Mouse (Mus musculus): ENCODE measurements around the gene Uchl4. TPM values are rescaled to one million over a fixed set of nuclear protein-coding genes. Genes with fewer than 3 reads are reported as not detected.
A peak's percentile ranks its signal among the peaks of the same experiment; 100 is the strongest.
"Not testable (repeated sequence)": the region's sequence is repeated elsewhere in the genome, so short reads cannot be mapped to it uniquely, and the experiment has no call there.

Gene Uchl4
- 1 to 10 TPM; 1.9 to 2.9 (median 2.5) TPM for total RNA-seq (2022)

GRCm38 (mm10) chr9:64234768-64235435 is at the start of gene Uchl4:
Gene Uchl4, plus strand, starts transcription at chr9:64235201.
- DNase-seq (ENCODE audit: low spot score in 2 of 2) = no peak

DNA sequence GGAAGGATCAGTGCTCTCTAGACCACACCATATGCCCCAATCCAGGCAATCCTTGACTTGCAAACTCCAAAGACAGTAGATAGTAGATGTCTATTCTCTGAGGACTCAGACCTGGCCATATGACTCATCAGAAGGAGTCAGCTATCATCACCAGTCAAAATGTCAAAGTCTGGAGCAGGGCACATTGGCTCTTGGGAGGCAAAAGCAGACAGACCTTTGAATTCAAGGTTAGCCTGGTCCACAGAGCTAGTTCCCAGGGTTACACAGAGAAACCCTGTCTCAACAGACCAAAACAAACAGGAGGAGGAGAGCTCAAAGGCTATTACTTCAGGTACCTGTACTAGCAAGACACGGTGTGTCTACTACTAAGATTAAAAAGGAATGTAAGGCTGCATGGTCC is 41.1 kb upstream of the Uchl4 start:
- no peak for DNase-seq (ENCODE audit: low spot score in 2 of 2)

- DNase-seq (ENCODE audit: low spot score in 2 of 2) = peak; percentile 59 to 80
Measured at GRCm38 (mm10) chr9:64195554-64195953, 39.4 kb upstream of the Uchl4 start.

GRCm38 (mm10) chr9:64197524-64197923 is 37.5 kb upstream of the Uchl4 start:
- DNase-seq (ENCODE audit: low spot score in 2 of 2) = no peak

GRCm38 (mm10) chr9:64198068-64198762 is 36.8 kb upstream of the Uchl4 start:
- no peak for DNase-seq (ENCODE audit: low spot score in 2 of 2)

- not testable (repeated sequence) for DNase-seq (ENCODE audit: low spot score in 2 of 2)
Measured at GRCm38 (mm10) chr9:64198763-64199418, 36.1 kb upstream of the Uchl4 start.

DNA sequence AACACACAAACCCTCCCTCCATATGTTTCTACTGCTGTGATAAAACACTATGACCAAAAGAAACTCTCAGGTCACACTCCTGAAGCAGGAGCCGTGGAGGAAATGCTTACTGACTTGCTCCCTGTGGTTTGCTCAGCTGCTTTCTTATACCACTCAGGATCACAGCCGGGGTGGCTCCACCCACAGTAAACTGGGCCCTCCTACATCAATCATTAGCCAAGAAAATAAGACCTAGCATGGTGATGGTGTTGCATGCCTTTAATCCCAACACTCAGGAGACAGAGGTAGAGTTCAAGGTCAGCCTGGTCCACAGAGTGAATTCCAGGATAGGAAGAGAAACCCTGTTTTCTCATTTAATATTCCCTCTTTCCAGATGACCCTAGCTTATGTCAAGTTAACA is 35.1 kb upstream of the Uchl4 start:
- DNase-seq (ENCODE audit: low spot score in 2 of 2) = no peak

DNA sequence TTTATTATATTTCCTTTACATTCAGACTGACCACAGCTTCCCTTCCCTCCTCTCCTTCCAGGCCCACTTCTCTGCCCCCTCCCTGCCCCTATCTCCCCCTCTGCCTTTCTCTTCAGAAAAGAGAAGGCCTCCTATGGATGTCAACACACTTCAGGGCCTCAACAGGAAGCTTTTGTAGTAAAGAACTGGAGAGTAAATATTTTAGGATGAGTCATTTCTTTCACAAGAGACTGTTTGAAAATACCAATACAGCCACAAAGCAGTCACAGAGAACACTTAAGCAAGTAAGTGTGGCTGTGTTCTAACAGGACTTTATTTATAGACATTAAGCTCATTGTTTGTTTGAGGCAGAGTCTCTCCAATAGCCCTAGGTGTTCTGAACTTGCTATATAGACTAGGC is 32.7 kb upstream of the Uchl4 start:
- DNase-seq (ENCODE audit: low spot score in 2 of 2) = no peak

DNA sequence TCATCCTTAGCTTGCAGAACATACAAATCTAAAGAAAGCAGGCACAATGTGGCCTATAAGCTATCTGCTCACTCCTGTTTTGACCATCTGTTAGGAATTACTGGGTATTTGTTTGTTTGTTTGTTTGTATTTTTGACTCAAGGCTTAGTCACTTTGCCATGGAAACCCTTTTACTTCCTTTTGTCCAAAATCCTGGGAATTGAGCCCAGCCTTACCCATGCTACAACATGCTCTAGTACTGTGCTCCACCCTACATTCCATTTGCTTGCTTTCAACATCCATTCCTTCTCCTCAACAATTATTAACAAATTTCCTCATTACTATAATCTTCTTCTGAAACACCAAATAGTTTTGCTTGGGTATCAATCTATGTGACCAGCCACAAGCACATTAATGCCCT is 32.1 kb upstream of the Uchl4 start:
- no peak for DNase-seq (ENCODE audit: low spot score in 2 of 2)

GRCm38 (mm10) chr9:64207509-64208084 is 27.4 kb upstream of the Uchl4 start:
- no peak for DNase-seq (ENCODE audit: low spot score in 2 of 2)

DNA sequence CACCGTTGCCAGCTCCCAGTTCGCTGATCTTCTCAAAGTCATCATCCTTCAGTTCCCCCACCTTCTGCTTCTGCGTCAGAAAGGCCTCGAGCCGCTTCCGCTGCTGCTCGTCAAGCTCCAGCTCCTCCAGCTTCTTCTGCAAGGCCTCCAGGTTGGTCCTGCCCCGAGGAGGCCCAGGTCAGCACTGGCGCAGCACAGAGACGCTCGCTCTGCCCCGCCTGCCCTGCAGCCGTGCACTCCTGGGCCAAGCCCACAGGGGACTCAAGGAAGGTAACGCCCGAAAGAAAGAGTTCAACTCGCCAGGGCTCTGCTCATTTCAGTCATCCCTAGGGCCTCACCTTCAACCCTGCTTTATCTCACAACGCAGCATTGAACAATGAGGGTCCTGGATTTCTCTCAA is 20.5 kb upstream of the Uchl4 start:
- DNase-seq (ENCODE audit: low spot score in 2 of 2) = no peak

DNA sequence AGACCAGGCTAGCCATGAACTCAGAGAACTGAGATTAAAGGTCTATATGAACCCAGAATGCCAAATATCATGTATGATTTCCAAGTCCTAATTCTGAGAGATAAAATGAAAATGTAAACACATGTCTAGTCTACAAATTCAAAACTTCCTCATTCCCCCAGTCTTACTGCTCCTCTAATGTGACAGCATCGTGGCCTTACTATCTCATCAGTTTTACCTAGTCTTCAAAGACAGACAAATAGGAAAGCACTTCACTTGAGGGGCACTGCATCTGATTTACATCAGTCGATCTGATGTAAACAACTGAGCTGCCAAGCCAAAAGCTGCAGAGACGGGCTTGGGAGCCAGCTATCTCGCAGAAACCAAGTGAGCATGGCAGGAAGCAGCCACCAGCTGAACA is 18.9 kb upstream of the Uchl4 start:
- no peak for DNase-seq (ENCODE audit: low spot score in 2 of 2)

GRCm38 (mm10) chr9:64216641-64217040 is 18.4 kb upstream of the Uchl4 start:
- no peak for DNase-seq (ENCODE audit: low spot score in 2 of 2)

DNA sequence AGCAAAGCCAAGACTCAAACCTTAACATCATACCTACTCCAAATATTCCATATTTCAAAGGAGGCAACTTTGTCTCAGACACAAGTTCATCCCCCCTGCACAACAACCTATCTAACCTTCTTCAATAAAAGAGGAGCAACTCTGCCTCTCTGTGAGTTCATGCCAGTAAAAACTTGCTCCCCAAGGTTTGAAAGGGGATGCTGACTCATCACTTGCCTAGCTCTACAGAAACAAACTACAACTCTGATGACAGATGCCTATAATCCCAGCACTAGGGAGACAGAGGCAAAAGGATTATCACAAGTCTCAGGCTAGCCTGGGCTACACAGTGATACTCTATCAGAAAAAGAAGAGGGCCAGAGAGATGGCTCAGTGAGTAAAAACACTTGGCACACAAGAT is 17.1 kb upstream of the Uchl4 start:
- DNase-seq (ENCODE audit: low spot score in 2 of 2) = no peak

DNA sequence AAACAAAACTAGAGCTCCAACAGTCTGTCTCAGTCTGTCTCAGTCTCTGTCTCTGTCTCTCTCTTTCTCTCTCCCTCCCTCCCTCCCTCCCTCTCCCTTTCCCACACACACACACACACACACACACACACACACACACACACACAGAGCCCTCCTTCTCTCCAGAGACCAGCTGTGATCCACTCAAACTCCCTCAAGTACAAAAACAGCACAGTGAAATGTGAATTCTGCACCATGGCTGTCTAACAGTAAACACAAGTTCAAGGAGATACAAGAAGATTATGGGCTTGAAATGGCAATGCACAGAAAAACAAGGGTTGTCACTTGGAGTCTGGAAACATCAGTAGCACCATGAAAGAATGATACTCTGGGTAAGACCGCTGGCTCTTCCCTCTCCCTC is 15.7 kb upstream of the Uchl4 start:
- no peak for DNase-seq (ENCODE audit: low spot score in 2 of 2)

DNA sequence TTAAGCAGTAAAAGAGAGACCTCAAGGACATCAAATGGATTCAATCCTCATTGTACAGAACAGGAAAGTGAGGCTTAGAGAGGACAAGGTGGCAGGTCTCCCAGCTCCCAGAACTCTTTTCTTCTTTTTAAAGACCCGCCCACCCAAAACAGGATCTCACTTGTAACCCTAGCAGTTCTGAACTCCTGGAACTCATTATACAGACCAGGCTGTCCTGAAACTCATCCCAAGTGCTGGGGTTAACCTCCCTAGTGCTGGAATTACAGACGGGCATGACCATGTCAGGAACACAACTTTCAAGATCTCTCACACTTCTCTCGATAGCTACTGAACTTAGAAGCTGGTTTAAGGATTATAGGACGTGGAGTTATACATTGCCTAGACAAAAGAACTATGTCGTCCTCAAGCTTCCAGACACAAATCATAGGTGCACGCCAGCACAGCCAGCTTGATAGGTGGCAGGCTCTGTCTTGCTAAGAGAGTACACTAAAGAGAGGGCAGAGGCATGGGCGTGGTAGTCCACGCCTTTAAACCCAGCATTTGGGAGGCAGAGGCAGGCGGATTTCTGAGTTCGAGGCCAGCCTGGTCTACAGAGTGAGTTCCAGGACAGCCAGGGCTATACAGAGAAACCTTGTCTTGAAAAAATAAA is 15.1 kb upstream of the Uchl4 start:
- no peak for DNase-seq (ENCODE audit: low spot score in 2 of 2)

DNA sequence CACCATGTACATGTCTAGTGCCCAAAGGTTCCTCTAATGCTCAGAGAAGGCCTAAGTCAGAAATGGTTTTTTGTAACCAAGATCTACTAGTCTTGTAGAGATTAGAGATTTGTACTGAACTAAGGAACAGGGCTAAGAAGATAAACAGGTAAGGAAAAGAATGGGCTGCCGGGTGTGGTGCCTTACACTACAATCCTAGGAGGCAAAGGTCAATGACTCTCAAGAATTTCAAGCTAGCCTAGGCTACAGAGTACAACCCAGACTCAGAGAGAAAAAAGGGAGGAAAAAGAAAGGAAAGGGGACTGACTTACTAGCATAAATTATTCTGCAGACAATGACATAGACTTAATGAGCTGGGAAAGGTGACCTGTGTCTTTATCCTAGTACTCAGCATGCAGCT is 14.4 kb upstream of the Uchl4 start:
- DNase-seq (ENCODE audit: low spot score in 2 of 2) = no peak

DNA sequence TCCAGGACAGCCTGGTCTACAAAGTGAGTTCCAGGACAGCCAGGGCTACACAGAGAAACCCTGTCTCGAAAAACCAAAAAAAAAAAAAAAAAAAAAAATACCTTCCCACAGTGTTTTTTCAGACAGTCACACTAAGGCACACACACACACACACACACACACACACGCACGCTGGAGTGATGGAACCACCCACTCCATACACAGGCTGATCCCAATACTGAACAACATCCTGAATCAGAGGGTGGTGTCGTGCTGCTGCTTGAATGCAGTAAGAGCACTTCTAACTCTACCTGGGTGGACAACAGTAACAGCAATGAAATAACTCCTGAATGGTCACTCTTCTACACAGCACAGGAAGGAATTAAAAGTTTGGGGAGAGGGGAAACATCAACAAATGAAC is 13.5 kb upstream of the Uchl4 start:
- peak in 1 of 2 experiments; percentile 59 for DNase-seq (ENCODE audit: low spot score in 2 of 2)

DNA sequence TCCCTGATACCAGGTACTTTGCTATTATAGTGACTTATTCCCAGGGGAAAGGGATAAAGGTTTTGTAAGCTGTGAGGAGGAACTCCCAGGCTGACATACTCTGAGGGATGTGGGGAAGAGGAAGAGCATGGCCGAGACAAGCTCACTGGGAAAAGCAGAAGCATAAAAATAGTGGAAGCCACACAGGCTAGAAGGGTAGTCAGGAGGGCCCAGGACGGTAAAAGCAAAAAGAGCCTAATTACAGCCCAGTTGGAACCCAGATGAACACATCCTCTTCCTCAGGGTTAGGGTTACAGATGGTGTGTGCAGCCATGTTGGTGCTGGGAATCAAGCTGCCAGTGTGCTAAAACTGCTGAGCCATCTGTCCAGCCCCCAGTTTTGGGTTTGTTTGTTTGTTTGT is 12.9 kb upstream of the Uchl4 start:
- no peak for DNase-seq (ENCODE audit: low spot score in 2 of 2)

DNA sequence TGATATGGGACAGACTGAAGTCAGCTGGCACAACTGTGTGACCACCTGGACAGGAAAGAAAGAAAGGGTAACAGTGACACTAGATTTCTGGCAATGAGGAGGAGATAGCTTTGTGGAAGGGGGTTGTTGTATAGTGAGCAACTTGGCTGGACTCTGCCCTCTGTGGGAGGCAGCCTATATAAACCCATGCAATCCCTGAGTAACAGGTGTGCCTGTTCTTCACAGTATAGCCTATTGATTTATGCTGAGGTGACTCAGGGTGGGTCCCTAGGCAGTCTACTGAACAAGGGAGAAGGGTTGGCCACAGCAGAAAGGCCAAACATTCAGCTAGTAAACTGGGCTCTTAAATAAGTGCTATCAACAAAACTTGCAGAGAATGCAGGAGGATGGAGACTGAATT is 9.2 kb upstream of the Uchl4 start:
- no peak for DNase-seq (ENCODE audit: low spot score in 2 of 2)

DNA sequence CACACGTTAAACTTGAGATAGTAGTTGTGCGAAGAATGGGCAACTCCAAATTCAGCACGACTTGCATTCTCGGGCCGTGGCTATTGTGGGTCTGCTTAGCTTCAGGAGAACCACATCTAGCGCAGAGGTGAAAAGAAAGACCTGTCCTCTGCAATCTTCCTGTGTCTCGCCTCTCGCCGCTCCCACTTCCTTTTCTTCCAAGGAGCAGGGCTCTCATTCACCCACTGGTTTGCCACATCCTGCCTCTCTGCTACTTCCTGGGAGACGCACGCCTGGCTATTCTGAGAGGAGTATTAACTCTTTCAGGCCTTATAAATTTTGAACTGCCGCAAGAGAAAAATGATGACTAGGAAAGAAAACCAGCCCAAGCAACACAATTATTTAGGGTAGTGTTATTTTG is 7.3 kb upstream of the Uchl4 start:
- DNase-seq (ENCODE audit: low spot score in 2 of 2) = no peak

GRCm38 (mm10) chr9:64228972-64229371 is 6.0 kb upstream of the Uchl4 start:
- DNase-seq (ENCODE audit: low spot score in 2 of 2) = peak in 1 of 2 experiments; percentile 42

All from left cerebral cortex, adult 8-10 months (tissue).